Mouse (Mus musculus) myocyte (in vitro differentiated cells): ENCODE measurements at regions not wholly inside any gene's neighbourhood (a gene's known extent, or its start where the extent isn't known, plus 50 kb on each side); places are given as distances from the start of the nearest gene placed in this dataset.

Experiments
- H3K27me3 ChIP-seq: one replicate; pipeline ENCODE4 v1.6.1; 2011; ENCODE audit not compliant: control insufficient read depth, insufficient read depth, insufficient read length
- H3K36me3 ChIP-seq: one replicate; pipeline ENCODE4 v1.6.1; 2011; ENCODE audit not compliant: control insufficient read depth, insufficient read depth
- H3K4me2 ChIP-seq: one replicate; pipeline ENCODE4 v1.6.1; 2011; ENCODE audit warnings: low read depth, control low read depth
- H3K4me3 ChIP-seq: one replicate; pipeline ENCODE4 v1.5.1; 2011; ENCODE audit warnings: mild to moderate bottlenecking, control low read depth, moderate library complexity
- H3K79me2 ChIP-seq: one replicate; pipeline ENCODE4 v1.6.1; 2011; ENCODE audit not compliant: control insufficient read depth, insufficient read depth
- H3ac ChIP-seq: one replicate; pipeline ENCODE4 v1.6.1; 2011; ENCODE audit not compliant: control insufficient read depth, insufficient read length
- CEBPB ChIP-seq: IDR thresholded peaks from 2 replicates; pipeline ENCODE4 v1.6.1; 2011; ENCODE audit warnings: mild to moderate bottlenecking, moderate library complexity; ENCODE audit not compliant: poor library complexity, insufficient read depth, severe bottlenecking
- E2F4 ChIP-seq: IDR thresholded peaks from one replicate; pipeline ENCODE4 v1.6.1; 2011; ENCODE audit warnings: mild to moderate bottlenecking, control low read depth, moderate library complexity; ENCODE audit not compliant: insufficient read depth
- MAX ChIP-seq: IDR thresholded peaks from one replicate; pipeline ENCODE4 v1.6.1; 2011; ENCODE audit warnings: low read depth, mild to moderate bottlenecking, control low read depth
- MYOD1 ChIP-seq, 3 experiments: IDR thresholded peaks; one replicate each; pipeline ENCODE4 v1.6.1; 2011; ENCODE audit warnings: control low read depth in 2 of 3, low read depth in 2 of 3, mild to moderate bottlenecking in 2 of 3, moderate library complexity in 1 of 3; ENCODE audit not compliant: insufficient read length in 2 of 3, control insufficient read depth in 1 of 3
- MYOG ChIP-seq, 3 experiments: IDR thresholded peaks; one replicate each; pipeline ENCODE4 v1.6.1; 2011; ENCODE audit warnings: control low read depth in 2 of 3, low read depth in 2 of 3, mild to moderate bottlenecking in 2 of 3; ENCODE audit not compliant: insufficient read length in 2 of 3, control insufficient read depth in 1 of 3, insufficient read depth in 1 of 3
- POLR2A ChIP-seq: IDR thresholded peaks from one replicate; pipeline ENCODE4 v1.6.1; 2011; ENCODE audit warnings: low read depth, mild to moderate bottlenecking, control low read depth, moderate library complexity; ENCODE audit not compliant: insufficient read length
- POLR2AphosphoS2 ChIP-seq: IDR thresholded peaks from one replicate; pipeline ENCODE4 v1.6.1; 2011; ENCODE audit warnings: low read depth, control low read depth; ENCODE audit not compliant: insufficient read length
- REST ChIP-seq: IDR thresholded peaks from one replicate; pipeline ENCODE4 v1.6.1; 2011; ENCODE audit warnings: mild to moderate bottlenecking, control low read depth, moderate library complexity; ENCODE audit not compliant: insufficient read depth, insufficient read length
- SRF ChIP-seq: IDR thresholded peaks from one replicate; pipeline ENCODE4 v1.6.1; 2011; ENCODE audit warnings: low read depth; ENCODE audit not compliant: control insufficient read depth, insufficient read length
- TCF12 ChIP-seq: IDR thresholded peaks from one replicate; pipeline ENCODE4 v1.6.1; 2011; ENCODE audit warnings: mild to moderate bottlenecking, control low read depth; ENCODE audit not compliant: poor library complexity, insufficient read depth, severe bottlenecking
- TCF3 ChIP-seq: IDR thresholded peaks from one replicate; pipeline ENCODE4 v1.6.1; 2011; ENCODE audit warnings: low read depth, control low read depth; ENCODE audit not compliant: insufficient read length
- USF1 ChIP-seq: IDR thresholded peaks from one replicate; pipeline ENCODE4 v1.6.1; 2011; ENCODE audit warnings: low read depth, mild to moderate bottlenecking, control low read depth, moderate library complexity

DNA sequence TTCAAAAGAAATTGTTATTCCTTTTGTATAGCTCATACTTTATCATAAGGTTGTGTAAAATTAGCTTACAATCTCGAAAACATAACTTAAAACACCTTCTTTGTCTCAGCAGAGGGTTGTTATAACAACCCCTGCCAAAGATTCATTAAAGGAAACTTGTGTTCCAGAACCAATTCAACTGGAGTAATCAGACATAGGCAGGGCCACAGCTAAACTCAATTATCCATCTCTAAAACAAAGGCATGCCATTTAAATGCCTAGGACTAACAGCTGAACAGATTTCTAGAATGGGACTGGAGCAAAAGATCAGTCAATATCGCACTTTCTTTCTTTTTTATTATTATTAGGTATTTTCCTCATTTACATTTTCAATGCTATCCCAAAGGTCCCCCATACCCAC is 68.8 kb upstream of the Gbe1 start:
- TF ChIP-seq MYOG (IDR thresholded peaks at IDR 0.05; ENCODE audit: control insufficient read depth in 1 of 3, insufficient read depth in 1 of 3, insufficient read length in 2 of 3, low read depth in 2 of 3) (no peak), TCF12 (no peak), USF1 (no peak), POLR2A (no peak)
- no peak overlapping the region for H3K4me3 ChIP-seq
- H3K36me3 ChIP-seq: no peaks in the 10 kb centered on the region

DNA sequence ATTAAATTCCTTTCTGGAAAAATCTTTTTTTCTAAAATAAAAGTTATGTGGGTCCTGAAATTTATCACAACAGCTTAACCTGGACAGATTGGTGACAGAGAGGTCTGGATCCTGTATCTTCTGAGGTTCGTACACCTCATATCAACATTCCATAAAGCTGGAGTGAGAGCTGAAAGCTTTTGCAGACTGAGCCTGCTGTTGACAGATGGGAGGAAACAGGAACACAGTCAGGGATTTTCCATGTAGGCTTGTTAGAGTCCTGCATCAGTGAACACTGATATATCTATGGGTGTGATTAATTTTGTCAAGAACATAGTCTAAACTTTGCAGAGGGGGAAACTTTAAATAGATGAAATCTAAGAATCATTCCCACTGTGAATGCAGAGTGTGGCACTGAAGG is 54.4 kb upstream of the Gbe1 start:
- Histone ChIP-seq H3K4me2 (no peak overlapping the region), H3K36me3 (no peaks in the 10 kb centered on the region), H3K27me3 (no peaks in the 10 kb centered on the region), H3K79me2 (no peaks in the 10 kb centered on the region), H3ac (no peak overlapping the region), H3K4me3 (no peak overlapping the region)
- TF ChIP-seq USF1 (no peak), TCF3 (no peak), POLR2AphosphoS2 (no peak), MYOD1 (IDR thresholded peaks at IDR 0.05; ENCODE audit: control insufficient read depth in 1 of 3, insufficient read length in 2 of 3, low read depth in 2 of 3) (no peak), TCF12 (no peak), SRF (no peak), MYOG (IDR thresholded peaks at IDR 0.05; ENCODE audit: control insufficient read depth in 1 of 3, insufficient read depth in 1 of 3, insufficient read length in 2 of 3, low read depth in 2 of 3) (no peak), REST (no peak), POLR2A (no peak)

More for the DNA sequence above, 68.8 kb upstream of the Gbe1 start:
- Histone ChIP-seq H3K4me2 (no peak overlapping the region), H3K27me3 (no peaks in the 10 kb centered on the region), H3ac (no peak overlapping the region), H3K79me2 (no peaks in the 10 kb centered on the region)

DNA sequence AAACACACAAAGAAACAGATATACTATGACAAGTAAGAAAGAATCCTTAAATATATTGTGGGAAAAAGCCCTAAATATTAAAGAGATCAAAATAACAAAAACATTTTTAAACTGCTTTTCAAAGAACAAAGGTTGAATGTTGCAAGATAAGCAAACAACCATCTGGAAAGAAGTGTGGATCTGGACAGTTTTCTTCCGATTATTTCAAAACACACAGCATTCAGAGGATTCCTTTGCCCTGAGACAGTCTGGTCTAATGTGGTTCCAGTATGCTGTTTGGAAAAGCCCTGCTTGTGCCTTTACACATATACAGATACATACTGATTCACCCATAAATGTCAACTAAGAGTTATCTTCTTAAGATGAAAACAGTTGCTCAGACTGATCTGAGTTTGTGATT is 53.6 kb upstream of the Gbe1 start:
- no peak for TF ChIP-seq CEBPB
- no peak for TF ChIP-seq MYOD1 (IDR thresholded peaks at IDR 0.05; ENCODE audit: control insufficient read depth in 1 of 3, insufficient read length in 2 of 3, low read depth in 2 of 3)
- TF ChIP-seq TCF12: no peak
- no peak for TF ChIP-seq MAX
- TF ChIP-seq SRF: no peak
- no peak for TF ChIP-seq MYOG (IDR thresholded peaks at IDR 0.05; ENCODE audit: control insufficient read depth in 1 of 3, insufficient read depth in 1 of 3, insufficient read length in 2 of 3, low read depth in 2 of 3)
- no peak for TF ChIP-seq TCF3
- TF ChIP-seq E2F4: no peak
- TF ChIP-seq POLR2AphosphoS2: no peak
- no peak for TF ChIP-seq POLR2A
- no peak for TF ChIP-seq USF1
- Histone ChIP-seq H3K79me2 (no peaks in the 10 kb centered on the region), H3K36me3 (no peaks in the 10 kb centered on the region), H3K4me2 (no peak overlapping the region), H3ac (no peak overlapping the region), H3K27me3 (no peaks in the 10 kb centered on the region), H3K4me3 (no peak overlapping the region)
